Mouse (Mus musculus): ENCODE measurements around the gene Enox1. TPM values are rescaled to one million over a fixed set of nuclear protein-coding genes. Genes with fewer than 3 reads are reported as not detected.

The Enox1 gene
- polyA plus RNA-seq, 1 experiment from 2014 or later: 7.7 TPM

DNA sequence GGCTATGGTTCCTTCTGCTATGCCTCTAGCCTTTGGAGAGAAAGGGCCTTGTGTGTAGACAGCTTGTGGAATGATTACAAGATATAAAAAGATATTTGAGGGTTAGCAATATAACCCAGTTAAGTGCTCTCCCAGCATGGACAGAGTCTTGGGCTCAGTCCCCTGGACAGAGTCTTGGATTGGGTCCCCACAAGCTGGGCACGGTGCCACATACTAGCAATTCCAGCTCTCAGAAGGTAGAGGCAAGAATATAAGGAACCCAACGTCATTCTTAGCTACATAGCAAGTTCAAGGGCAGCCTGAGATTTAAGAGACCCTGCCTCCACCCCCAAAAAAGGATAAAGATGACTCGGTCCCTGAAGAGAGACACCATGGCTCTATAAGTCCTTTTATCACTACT is 581.5 kb downstream of the Enox1 start:
- H3K27me3 ChIP-seq (ENCODE audit: insufficient read depth, low read length): no peaks in the 10 kb centered on the region

DNA sequence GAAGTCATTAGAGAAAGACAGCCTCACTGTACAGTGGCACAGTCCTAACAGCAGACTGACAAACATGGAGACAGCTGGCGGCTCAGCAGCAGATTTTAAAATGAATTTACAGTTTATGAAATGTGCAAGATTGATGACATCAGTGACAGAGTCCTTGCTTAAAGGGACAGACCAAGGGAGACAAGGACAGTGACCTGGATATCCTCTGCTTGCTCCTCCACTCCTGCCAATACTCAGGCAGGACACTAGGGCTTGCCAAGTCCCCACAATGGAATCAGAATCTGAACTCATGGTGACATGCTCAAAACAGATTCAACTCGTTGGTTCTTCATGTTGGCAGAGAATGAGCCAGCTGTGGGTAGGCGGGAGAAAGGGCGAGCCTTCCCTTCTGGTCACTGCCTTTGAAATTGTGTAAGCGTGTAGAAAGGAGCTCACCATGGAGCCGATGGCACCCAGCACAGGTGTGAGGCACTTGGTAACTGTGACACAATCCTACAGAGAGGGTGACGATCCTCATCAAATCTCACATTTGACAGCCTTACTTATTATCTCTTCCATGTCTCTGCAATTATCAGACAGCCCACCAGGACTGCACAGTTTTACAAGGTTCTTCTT is 582.3 kb downstream of the Enox1 start:
- no peaks in the 10 kb centered on the region for H3K36me3 ChIP-seq (ENCODE audit: insufficient read depth, low read length)
- no peaks in the 10 kb centered on the region for H3K4me1 ChIP-seq (ENCODE audit: insufficient read depth, low read length)
- H3K27ac ChIP-seq (ENCODE audit: low read length): no peak overlapping the region
- 87% methylated on average over 7 of the region's 7 CpGs for WGBS
- no peaks in the 10 kb centered on the region for H3K27me3 ChIP-seq (ENCODE audit: insufficient read depth, low read length)
- H3K4me2 ChIP-seq (replicated peaks; ENCODE audit: low read depth, low read length): no peak overlapping the region
- no peak for ATAC-seq (ENCODE audit: low FRiP score, low TSS enrichment)
- H3K9me3 ChIP-seq (ENCODE audit: low read length): peaks cover 3% of the 10 kb centered on the region; the same call in 1 of the 2 replicates
- H3K4me3 ChIP-seq (ENCODE audit: low read length): no peak overlapping the region
- H3K9ac ChIP-seq (replicated peaks; ENCODE audit: low read length): no peak overlapping the region

More for the DNA sequence above, 581.5 kb downstream of the Enox1 start:
- no peak overlapping the region for H3K4me3 ChIP-seq (ENCODE audit: low read length)
- H3K9me3 ChIP-seq (ENCODE audit: low read length): peaks cover 1% of the 10 kb centered on the region; the same call in 1 of the 2 replicates
- H3K9ac ChIP-seq (replicated peaks; ENCODE audit: low read length): no peak overlapping the region
- 72% methylated on average over 3 of the region's 3 CpGs for WGBS
- no peaks in the 10 kb centered on the region for H3K4me1 ChIP-seq (ENCODE audit: insufficient read depth, low read length)
- no peak overlapping the region for H3K27ac ChIP-seq (ENCODE audit: low read length)
- no peak for ATAC-seq (ENCODE audit: low FRiP score, low TSS enrichment)
- H3K36me3 ChIP-seq (ENCODE audit: insufficient read depth, low read length): no peaks in the 10 kb centered on the region
- no peak overlapping the region for H3K4me2 ChIP-seq (replicated peaks; ENCODE audit: low read depth, low read length)

DNA sequence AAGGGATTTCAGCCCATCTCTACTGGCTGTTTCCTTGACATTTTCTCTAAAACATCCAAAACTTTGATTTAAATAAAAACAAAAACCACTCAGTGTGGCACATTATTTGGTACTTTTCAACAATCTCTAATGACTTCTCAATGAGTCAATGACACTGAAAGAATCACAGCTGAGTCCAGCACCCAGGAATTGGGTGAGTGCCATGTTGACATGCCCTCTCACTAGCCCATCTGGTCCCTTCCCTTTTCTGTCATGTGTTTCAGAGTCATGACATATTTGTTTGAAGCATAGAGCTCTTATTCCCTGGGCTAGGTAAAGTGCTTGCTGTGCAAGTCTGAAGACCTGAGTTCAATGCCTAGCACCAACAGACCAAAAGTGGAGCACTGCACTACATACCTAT is 582.8 kb downstream of the Enox1 start:
- Histone ChIP-seq H3K36me3 (ENCODE audit: insufficient read depth, low read length) (no peaks in the 10 kb centered on the region), H3K9ac (replicated peaks; ENCODE audit: low read length) (no peak overlapping the region), H3K27me3 (ENCODE audit: insufficient read depth, low read length) (no peaks in the 10 kb centered on the region), H3K4me3 (ENCODE audit: low read length) (no peak overlapping the region), H3K4me2 (replicated peaks; ENCODE audit: low read depth, low read length) (no peak overlapping the region), H3K27ac (ENCODE audit: low read length) (no peak overlapping the region), H3K4me1 (ENCODE audit: insufficient read depth, low read length) (no peaks in the 10 kb centered on the region), H3K9me3 (ENCODE audit: low read length) (peaks cover 6% of the 10 kb centered on the region)
- ATAC-seq (ENCODE audit: low FRiP score, low TSS enrichment): no peak

DNA sequence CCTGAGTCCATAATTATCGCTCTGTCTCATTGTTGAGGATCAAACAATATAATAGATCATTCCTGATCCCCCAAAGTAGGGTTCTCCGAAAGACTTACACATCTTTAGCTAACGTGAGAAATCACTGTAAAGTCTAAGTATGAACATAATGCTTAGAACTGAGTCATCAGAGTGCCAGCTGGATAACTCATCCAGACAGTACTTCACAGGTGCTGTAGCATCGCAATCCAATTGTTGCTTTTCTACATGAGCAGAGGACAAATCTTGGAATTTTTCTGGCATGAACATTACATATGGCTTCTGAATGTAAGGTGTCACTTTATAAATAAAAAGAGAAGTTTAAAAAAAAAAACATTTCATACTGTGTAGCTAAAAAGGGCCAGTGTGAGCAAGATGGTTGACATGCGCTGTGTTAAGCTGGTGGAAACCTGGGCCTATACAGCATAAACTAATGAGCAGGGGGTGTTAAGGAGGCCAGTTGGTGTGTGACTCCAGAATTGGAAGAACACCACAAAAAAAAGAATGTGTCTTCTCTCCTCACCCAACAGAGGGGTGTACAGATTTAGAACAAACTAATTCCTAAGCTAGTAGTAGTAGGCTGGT is 588.2 kb downstream of the Enox1 start:
- no peak for ATAC-seq (ENCODE audit: low FRiP score, low TSS enrichment)

DNA sequence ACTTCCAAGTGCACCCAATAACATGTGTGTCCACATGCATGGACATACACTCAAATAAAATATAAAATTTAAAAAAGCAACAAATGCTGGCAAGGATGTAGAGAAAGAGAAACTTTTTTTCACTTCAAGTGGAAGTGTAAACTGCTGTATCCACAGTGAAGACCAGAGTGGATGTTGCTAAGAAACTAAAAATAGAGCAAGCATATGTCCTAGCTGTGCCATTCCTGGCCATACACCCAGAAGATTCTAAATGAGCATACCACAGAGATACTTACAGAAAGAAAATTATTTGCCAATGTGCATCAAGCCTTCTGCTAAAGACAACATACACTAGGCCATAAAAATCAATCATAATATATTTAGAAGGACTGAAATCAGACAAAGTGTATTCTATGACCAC is 592.4 kb downstream of the Enox1 start:
- ATAC-seq (ENCODE audit: low FRiP score, low TSS enrichment): no peak
- H3K27me3 ChIP-seq (ENCODE audit: insufficient read depth, low read length): no peaks in the 10 kb centered on the region
- H3K9me3 ChIP-seq (ENCODE audit: low read length): peaks cover 12% of the 10 kb centered on the region
- no peaks in the 10 kb centered on the region for H3K4me1 ChIP-seq (ENCODE audit: insufficient read depth, low read length)
- no peaks in the 10 kb centered on the region for H3K36me3 ChIP-seq (ENCODE audit: insufficient read depth, low read length)
- H3K4me3 ChIP-seq (ENCODE audit: low read length): no peak overlapping the region
- H3K9ac ChIP-seq (replicated peaks; ENCODE audit: low read length): no peak overlapping the region
- no peak overlapping the region for H3K27ac ChIP-seq (ENCODE audit: low read length)
- no peak overlapping the region for H3K4me2 ChIP-seq (replicated peaks; ENCODE audit: low read depth, low read length)

More for the DNA sequence above, 588.2 kb downstream of the Enox1 start:
- no peak overlapping the region for H3K4me2 ChIP-seq (replicated peaks; ENCODE audit: low read depth, low read length)
- no peaks in the 10 kb centered on the region for H3K27me3 ChIP-seq (ENCODE audit: insufficient read depth, low read length)
- peaks cover 6% of the 10 kb centered on the region for H3K9me3 ChIP-seq (ENCODE audit: low read length)
- no peak overlapping the region for H3K4me3 ChIP-seq (ENCODE audit: low read length)
- no peaks in the 10 kb centered on the region for H3K4me1 ChIP-seq (ENCODE audit: insufficient read depth, low read length)
- no peak overlapping the region for H3K9ac ChIP-seq (replicated peaks; ENCODE audit: low read length)
- no peaks in the 10 kb centered on the region for H3K36me3 ChIP-seq (ENCODE audit: insufficient read depth, low read length)
- WGBS: 89% methylated on average over 5 of the region's 5 CpGs
- no peak overlapping the region for H3K27ac ChIP-seq (ENCODE audit: low read length)

Other genes starting within 250 kb of the Enox1 start
- 1.2 and 2.2 TPM in 2 replicates for gene Ccdc122, start 120.0 kb upstream of the Enox1 start, polyA plus RNA-seq (2015; fragmentation: Nextera tagmentation; extraction: Ambion mirVana)
- 5.9 and 6.8 TPM in 2 replicates for gene Lacc1, start 119.9 kb upstream of the Enox1 start, polyA plus RNA-seq (2015; fragmentation: Nextera tagmentation; extraction: Ambion mirVana)

All from kidney, embryonic 16.5 days (tissue).